Mouse (Mus musculus) myocyte (in vitro differentiated cells): ENCODE data around the gene Pitpna.

ENCODE experiments used
- CEBPB ChIP-seq: IDR thresholded peaks from 2 replicates; pipeline ENCODE4 v1.6.1; 2011; ENCODE audit warnings: mild to moderate bottlenecking, moderate library complexity; ENCODE audit not compliant: poor library complexity, insufficient read depth, severe bottlenecking
- E2F4 ChIP-seq: IDR thresholded peaks from one replicate; pipeline ENCODE4 v1.6.1; 2011; ENCODE audit warnings: mild to moderate bottlenecking, control low read depth, moderate library complexity; ENCODE audit not compliant: insufficient read depth
- MAX ChIP-seq: IDR thresholded peaks from one replicate; pipeline ENCODE4 v1.6.1; 2011; ENCODE audit warnings: low read depth, mild to moderate bottlenecking, control low read depth
- MYOD1 ChIP-seq, 3 experiments: IDR thresholded peaks; one replicate each; pipeline ENCODE4 v1.6.1; 2011; ENCODE audit warnings: control low read depth in 2 of 3, low read depth in 2 of 3, mild to moderate bottlenecking in 2 of 3, moderate library complexity in 1 of 3; ENCODE audit not compliant: insufficient read length in 2 of 3, control insufficient read depth in 1 of 3
- MYOG ChIP-seq, 3 experiments: IDR thresholded peaks; one replicate each; pipeline ENCODE4 v1.6.1; 2011; ENCODE audit warnings: control low read depth in 2 of 3, low read depth in 2 of 3, mild to moderate bottlenecking in 2 of 3; ENCODE audit not compliant: insufficient read length in 2 of 3, control insufficient read depth in 1 of 3, insufficient read depth in 1 of 3
- POLR2A ChIP-seq: IDR thresholded peaks from one replicate; pipeline ENCODE4 v1.6.1; 2011; ENCODE audit warnings: low read depth, mild to moderate bottlenecking, control low read depth, moderate library complexity; ENCODE audit not compliant: insufficient read length
- POLR2AphosphoS2 ChIP-seq: IDR thresholded peaks from one replicate; pipeline ENCODE4 v1.6.1; 2011; ENCODE audit warnings: low read depth, control low read depth; ENCODE audit not compliant: insufficient read length
- SRF ChIP-seq: IDR thresholded peaks from one replicate; pipeline ENCODE4 v1.6.1; 2011; ENCODE audit warnings: low read depth; ENCODE audit not compliant: control insufficient read depth, insufficient read length
- TCF12 ChIP-seq: IDR thresholded peaks from one replicate; pipeline ENCODE4 v1.6.1; 2011; ENCODE audit warnings: mild to moderate bottlenecking, control low read depth; ENCODE audit not compliant: poor library complexity, insufficient read depth, severe bottlenecking
- TCF3 ChIP-seq: IDR thresholded peaks from one replicate; pipeline ENCODE4 v1.6.1; 2011; ENCODE audit warnings: low read depth, control low read depth; ENCODE audit not compliant: insufficient read length
- USF1 ChIP-seq: IDR thresholded peaks from one replicate; pipeline ENCODE4 v1.6.1; 2011; ENCODE audit warnings: low read depth, mild to moderate bottlenecking, control low read depth, moderate library complexity

DNA sequence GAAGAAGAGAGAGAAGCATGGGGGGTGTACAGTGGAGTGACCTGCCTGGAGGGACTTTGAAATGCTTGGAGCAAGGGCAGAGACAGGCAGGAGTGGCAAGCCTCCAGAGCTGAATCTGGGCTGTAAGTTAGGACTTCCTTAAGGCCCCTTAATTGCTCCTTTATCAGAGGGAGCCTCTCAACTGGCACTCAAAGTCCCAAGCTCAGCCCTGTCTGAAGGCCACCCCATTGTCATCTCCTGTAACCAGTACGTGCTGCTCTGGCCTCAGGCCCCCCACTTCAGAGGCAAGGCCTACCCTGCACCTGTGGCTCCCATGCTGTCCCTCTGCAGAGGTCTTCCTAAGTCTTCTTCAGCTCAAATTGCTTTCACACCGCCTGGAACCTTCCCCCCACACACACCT lies 4.4 kb upstream of the Pitpna start:
- no peak for TF ChIP-seq POLR2AphosphoS2
- TF ChIP-seq POLR2A = no peak
- TF ChIP-seq TCF12 = no peak
- no peak for TF ChIP-seq E2F4
- TF ChIP-seq USF1 = no peak
- no peak for TF ChIP-seq MAX
- no peak for TF ChIP-seq MYOD1 (IDR thresholded peaks at IDR 0.05; ENCODE audit: control insufficient read depth in 1 of 3, insufficient read length in 2 of 3, low read depth in 2 of 3)
- TF ChIP-seq SRF = no peak
- no peak for TF ChIP-seq MYOG (IDR thresholded peaks at IDR 0.05; ENCODE audit: control insufficient read depth in 1 of 3, insufficient read depth in 1 of 3, insufficient read length in 2 of 3, low read depth in 2 of 3)
- TF ChIP-seq CEBPB = no peak
- no peak for TF ChIP-seq TCF3
